In genomic region chr1:180116525-180116924, GRCm38 (mm10) we compare ENCODE assay signal across 9 mouse cellular contexts.
DNase-seq lines count a peak whose midpoint lies in the region; ATAC-seq and TF ChIP-seq lines count a peak whose summit lies in the region.
"Had no signal": no experiment of that assay in that cellular context is flagged by ENCODE, and none has a peak within 500 bp of the region (broad histone marks: within the 10 kb centered on the region; RNA-seq: fewer than 3 reads in every experiment).

No protein-coding gene starts in this region.

- WGBS in kidney, postnatal 0 days = 87% methylated on average over 1 of the region's 1 CpGs

- H3K9ac ChIP-seq in kidney, postnatal 0 days (ENCODE audit: low read depth, low read length) = no peak overlapping the region

- no peak overlapping the region for H3K4me3 ChIP-seq in kidney, postnatal 0 days (replicated peaks; ENCODE audit: low read depth, low read length)
- H3K4me3 ChIP-seq: erythroblast, embryonic 14.5 days had no signal

- no peaks in the 10 kb centered on the region for H3K9me3 ChIP-seq in kidney, postnatal 0 days (replicated peaks; ENCODE audit: low read length)

- peak; percentile 65 for TF ChIP-seq CTCF in kidney, postnatal 0 days (IDR thresholded peaks at IDR 0.05; ENCODE audit: low read depth)
- peak; percentile 55; the same call in 1 of the 2 replicates for TF ChIP-seq CTCF in brain, embryonic 14.5 days (IDR thresholded peaks at IDR 0.05; ENCODE audit: borderline replicate concordance, extremely low read depth, insufficient read depth, insufficient read length)

- peaks cover 20% of the 10 kb centered on the region for H3K36me3 ChIP-seq in kidney, postnatal 0 days (ENCODE audit: insufficient read depth, low read length)

- H3K4me1 ChIP-seq in kidney, postnatal 0 days (replicated peaks; ENCODE audit: insufficient read depth, low read length) = no peaks in the 10 kb centered on the region

- no peak for ATAC-seq in CD4-positive, CD25-positive, alpha-beta regulatory T cell, adult 4 months
- no peak for ATAC-seq in kidney, postnatal 0 days (replicated peaks; ENCODE audit: low FRiP score, low read depth)
- peak; percentile 81 for ATAC-seq in megakaryocyte progenitor cell, adult 5-6 weeks (replicated peaks; ENCODE audit: poor library complexity)

- H3K4me2 ChIP-seq in kidney, postnatal 0 days (ENCODE audit: low read length) = no peak overlapping the region

- H3K27me3 ChIP-seq in kidney, postnatal 0 days (ENCODE audit: insufficient read depth, low read length) = no peaks in the 10 kb centered on the region

- no peak for TF ChIP-seq POLR2A in brain, embryonic 14.5 days (IDR thresholded peaks at IDR 0.05; ENCODE audit: borderline replicate concordance, extremely low read depth, insufficient read depth, insufficient read length, poor library complexity, severe bottlenecking)

- no peak overlapping the region for H3K27ac ChIP-seq in kidney, postnatal 0 days

- peak; percentile 20 for DNase-seq in CD4-positive, CD25-positive, alpha-beta regulatory T cell, adult 2 months (ENCODE audit: low read depth, low spot score)
- peak; percentile 18 for DNase-seq in kidney, postnatal 0 days (ENCODE audit: low spot score)
- DNase-seq in kidney, adult 11 months = no peak
- DNase-seq in brain, embryonic 14.5 days (ENCODE audit: low read depth) = peak; percentile 8
- DNase-seq in ovary, adult 18-20 months (ENCODE audit: low spot score) = no peak
- DNase-seq in right cerebral cortex, postnatal 25 days = no peak

Comparison
In these comparisons a context has a peak if more than half of its experiments do, and no peak if none do; other contexts are left out.
1. DNase-seq: peak in CD4-positive, CD25-positive, alpha-beta regulatory T cell, adult 2 months (single experiment), kidney, postnatal 0 days (single experiment) and brain, embryonic 14.5 days (single experiment); none in kidney, adult 11 months (single experiment), ovary, adult 18-20 months (single experiment) and right cerebral cortex, postnatal 25 days (single experiment).